Mouse (Mus musculus) heart, adult 2 months (tissue): ENCODE data around the gene Tas2r144. TPM values are rescaled to one million over a fixed set of nuclear protein-coding genes. Genes with fewer than 3 reads are reported as not detected.
A peak's percentile ranks its signal among the peaks of the same experiment; 100 is the strongest.

Source experiments
- DNase-seq, 2 experiments: peaks; one replicate each; pipeline ENCODE4 v3.0.0; 2021
- H3K27ac ChIP-seq: fragments of 200-600 bp; 2 replicates; pipeline ENCODE4 v1.8.1; 2022
- H3K27me3 ChIP-seq: fragments of 200-500 bp; 2 replicates; pipeline ENCODE4 v1.6.1; 2012; ENCODE audit warnings: mild to moderate bottlenecking, low read length, inconsistent platforms, mixed read lengths; ENCODE audit not compliant: control insufficient read depth, insufficient read depth
- H3K36me3 ChIP-seq: fragments of 200-500 bp; 2 replicates; pipeline ENCODE4 v1.6.1; 2012; ENCODE audit warnings: low read length, inconsistent platforms; ENCODE audit not compliant: control insufficient read depth, insufficient read depth
- H3K4me1 ChIP-seq: fragments of 200-500 bp; 2 replicates; pipeline ENCODE4 v1.6.1; 2011; ENCODE audit warnings: low read length; ENCODE audit not compliant: control insufficient read depth, insufficient read depth
- H3K4me3 ChIP-seq: fragments of 200-600 bp; 2 replicates; pipeline ENCODE4 v1.8.1; 2022
- H3K79me2 ChIP-seq: fragments of 200-500 bp; replicated peaks from 2 replicates; pipeline ENCODE4 v1.6.1; 2012; ENCODE audit warnings: mild to moderate bottlenecking, inconsistent platforms, low read length, moderate library complexity, mixed read lengths; ENCODE audit not compliant: control insufficient read depth, insufficient read depth
- H3K9ac ChIP-seq: fragments of 200-500 bp; 2 replicates; pipeline ENCODE4 v1.6.1; 2012; ENCODE audit warnings: low read depth, mild to moderate bottlenecking, control low read depth, inconsistent platforms, low read length, mixed read lengths
- CTCF ChIP-seq: fragments of 200-600 bp; IDR thresholded peaks from 2 replicates; pipeline ENCODE4 v1.8.1; 2022; ENCODE audit warnings: antibody characterized with exemption, mild to moderate bottlenecking, moderate library complexity
- EP300 ChIP-seq: fragments of 200-500 bp; IDR thresholded peaks from 2 replicates; pipeline ENCODE4 v1.6.1; 2011; ENCODE audit warnings: low read depth, low read length, control low read depth; ENCODE audit not compliant: insufficient read depth
- POLR2A ChIP-seq: fragments of 200-500 bp; IDR thresholded peaks from 2 replicates; pipeline ENCODE4 v1.6.1; 2011; ENCODE audit warnings: mild to moderate bottlenecking, low read depth, low read length, control low read depth; ENCODE audit not compliant: insufficient read depth
- WGBS: fragments of 180-500 bp; shearing (Covaris S2); methylation state at CpG from one replicate; pipeline ENCODE4 v1.1.7; 2018; 5-methylcytosine and 5-hydroxymethylcytosine counted together
- intact Hi-C: fragments of 180-260 bp; cut with DNase I; formaldehyde crosslinking; loops from one replicate; pipeline ENCODE4 v1.15.1; 2025
- polyA plus RNA-seq: library from polyadenylated mRNA; depleted of rRNA; stranded (reverse); fragments of >200 nt; gene quantifications from 2 replicates; pipeline ENCODE4 v1.2.3, GENCODE M21; 2012
- total RNA-seq, 2 experiments: library from RNA; stranded (reverse); gene quantifications; 2 replicates each; pipeline ENCODE4 v1.2.3; 2021

Tas2r144 gene
- total and polyA plus RNA-seq, 3 experiments = not detected

DNA sequence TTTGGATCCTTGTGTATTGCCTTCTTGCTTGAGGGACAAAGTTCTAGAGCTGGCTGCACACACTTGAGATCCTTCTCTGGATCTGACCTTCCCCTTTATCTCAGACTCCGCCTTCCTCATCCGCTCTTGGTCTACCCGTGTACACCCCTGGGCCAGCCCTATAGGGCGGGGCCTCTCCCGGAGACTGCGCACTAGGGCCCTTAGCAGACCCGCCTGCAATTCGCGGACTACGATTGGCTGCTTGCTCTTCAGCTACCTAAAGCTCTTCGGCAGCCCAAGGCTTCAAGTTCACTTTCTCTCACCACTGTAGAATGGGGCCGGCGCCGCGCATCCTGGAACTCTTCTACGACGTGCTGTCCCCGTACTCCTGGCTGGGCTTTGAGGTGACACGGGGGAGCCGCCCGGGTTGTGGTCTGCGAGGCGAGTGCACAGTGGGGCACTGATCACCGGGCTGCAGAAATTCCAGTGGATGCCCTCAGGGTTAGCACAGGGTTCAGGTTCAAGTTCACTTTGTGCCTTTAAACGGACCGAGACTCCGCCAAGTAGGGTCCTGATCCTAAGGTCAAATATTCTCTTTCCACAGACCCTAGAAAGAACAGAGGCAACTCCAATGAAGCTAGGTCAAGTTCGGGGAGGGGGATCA is 30.7 kb downstream of the Tas2r144 start, which contains the start of gene Gstk1:
Gstk1 (plus strand) TSS at position 225 of the 643 bp plus-strand sequence.
- Histone ChIP-seq H3K27me3 (no peaks in the 10 kb centered on the region), H3K36me3 (no peaks in the 10 kb centered on the region), H3K79me2 (no peaks in the 10 kb centered on the region), H3K27ac (peak within 1 kb of the TSS; percentile 67), H3K9ac (peak within 1 kb of the TSS; percentile 85), H3K4me3 (peak within 1 kb of the TSS; percentile 70), H3K4me1 (no peaks in the 10 kb centered on the region; the same call in 1 of the 2 replicates)
- WGBS = 2% methylated on average over 28 of the region's 28 CpGs
- TF ChIP-seq POLR2A (peak; percentile 82), EP300 (no peak)
- intact Hi-C loops = loop anchor here (1.0 kb wide), 1 partner anchor 18 kb away; the partner anchor contains the start of gene Casp2
- peak; percentile 86 to 92 for DNase-seq

GRCm38 (mm10) chr6:42247173-42247572 is 32.0 kb downstream of the Tas2r144 start:
- DNase-seq = no peak
- no peaks in the 10 kb centered on the region for H3K36me3 ChIP-seq
- H3K4me1 ChIP-seq = no peaks in the 10 kb centered on the region; the same call in 1 of the 2 replicates
- H3K27me3 ChIP-seq = no peaks in the 10 kb centered on the region
- no peak overlapping the region for H3K27ac ChIP-seq
- H3K79me2 ChIP-seq = no peaks in the 10 kb centered on the region
- TF ChIP-seq EP300 (no peak), POLR2A (no peak), CTCF (no peak)
- no peak overlapping the region for H3K9ac ChIP-seq
- H3K4me3 ChIP-seq = no peak overlapping the region
- WGBS = 41% methylated on average over 8 of the region's 8 CpGs
- intact Hi-C loops = no loop called here

DNA sequence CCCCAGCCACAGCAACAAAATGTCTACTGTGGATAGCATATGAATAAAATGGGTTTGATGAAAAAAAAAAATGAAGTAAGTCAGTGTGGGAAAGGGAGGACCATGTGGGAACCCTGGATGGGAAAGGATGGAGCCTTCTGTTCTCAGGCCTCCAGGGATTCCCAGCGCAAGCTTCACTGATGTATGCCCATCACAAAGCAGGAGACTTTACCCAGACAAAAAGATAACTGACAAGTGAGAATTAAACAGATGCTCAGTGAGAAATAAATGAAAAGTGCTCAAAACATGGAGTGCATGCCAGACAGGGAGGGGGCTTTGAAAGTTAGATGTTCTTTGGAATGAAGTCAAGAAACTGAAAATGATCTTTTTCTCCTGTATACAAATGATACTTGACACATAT is 32.9 kb downstream of the Tas2r144 start:
- DNase-seq = no peak
- intact Hi-C loops = no loop called here
- Histone ChIP-seq H3K27me3 (no peaks in the 10 kb centered on the region), H3K36me3 (no peaks in the 10 kb centered on the region), H3K4me1 (no peaks in the 10 kb centered on the region; the same call in 1 of the 2 replicates), H3K79me2 (no peaks in the 10 kb centered on the region), H3K9ac (no peak overlapping the region), H3K27ac (no peak overlapping the region), H3K4me3 (no peak overlapping the region)
- TF ChIP-seq CTCF (no peak), POLR2A (no peak), EP300 (no peak)
- 89% methylated on average over 1 of the region's 1 CpGs for WGBS

- Histone ChIP-seq H3K27me3 (no peaks in the 10 kb centered on the region), H3K27ac (no peak overlapping the region), H3K9ac (no peak overlapping the region), H3K4me1 (no peaks in the 10 kb centered on the region), H3K36me3 (no peaks in the 10 kb centered on the region), H3K4me3 (no peak overlapping the region), H3K79me2 (no peaks in the 10 kb centered on the region)
- 82% methylated on average over 4 of the region's 4 CpGs for WGBS
- intact Hi-C loops = no loop called here
- TF ChIP-seq EP300 = no peak
- TF ChIP-seq CTCF = no peak
- no peak for TF ChIP-seq POLR2A
- DNase-seq = no peak
These were observed 36.7 kb downstream of the Tas2r144 start for GRCm38 (mm10) chr6:42251791-42252190.

DNA sequence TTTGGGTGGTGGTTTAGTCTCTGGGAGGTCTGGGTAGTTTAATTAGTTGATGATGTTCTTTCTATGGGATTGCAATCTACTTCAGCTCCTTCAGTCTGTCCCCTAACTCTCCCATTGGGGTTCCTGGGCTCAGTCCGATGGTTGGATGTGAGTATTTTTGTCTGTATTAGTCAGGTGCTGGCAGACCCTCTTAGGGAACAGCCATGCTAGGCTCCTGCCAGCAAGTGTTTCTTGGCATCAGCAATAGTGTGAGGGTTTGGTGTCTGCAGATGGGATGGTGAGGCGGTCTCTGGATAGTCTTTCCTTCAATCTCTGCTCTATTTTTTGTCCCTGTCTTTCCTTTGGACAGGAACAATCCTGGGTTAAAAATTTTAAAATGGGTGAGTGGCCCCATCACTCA is 38.0 kb downstream of the Tas2r144 start:
- Histone ChIP-seq H3K9ac (no peak overlapping the region), H3K79me2 (no peaks in the 10 kb centered on the region), H3K4me3 (no peak overlapping the region), H3K4me1 (no peaks in the 10 kb centered on the region), H3K36me3 (no peaks in the 10 kb centered on the region), H3K27me3 (no peaks in the 10 kb centered on the region), H3K27ac (no peak overlapping the region)
- no peak for DNase-seq
- TF ChIP-seq CTCF (no peak), EP300 (no peak), POLR2A (no peak)
- intact Hi-C loops = no loop called here
- WGBS = 53% methylated on average over 2 of the region's 2 CpGs

DNA sequence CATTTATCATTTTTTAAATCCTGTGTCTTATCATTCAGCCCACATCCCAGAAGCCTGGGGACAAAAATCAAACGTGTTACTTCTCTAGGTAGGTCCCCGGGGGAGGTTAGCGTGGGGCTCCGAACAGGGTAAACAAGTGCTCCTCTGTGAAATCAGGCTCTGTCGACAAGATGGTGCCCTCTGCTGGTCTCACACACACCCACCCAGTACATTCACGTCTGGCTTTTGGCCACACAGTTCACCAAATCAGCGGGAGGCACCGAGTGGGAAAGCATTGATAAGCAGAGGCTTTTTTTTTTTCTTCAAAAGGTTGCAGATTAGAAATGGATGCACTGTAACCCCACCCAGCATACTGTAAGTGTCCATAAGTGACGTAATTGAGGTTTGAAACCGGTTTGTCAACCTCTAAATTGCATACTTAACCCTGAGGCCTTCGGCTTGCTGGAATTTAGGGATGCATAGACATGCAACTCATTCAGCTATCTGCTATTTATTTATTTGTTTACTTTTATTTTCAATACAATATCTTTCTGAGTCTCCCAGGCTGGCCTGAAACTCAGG is 42.3 kb downstream of the Tas2r144 start:
- Histone ChIP-seq H3K36me3 (no peaks in the 10 kb centered on the region), H3K4me1 (no peaks in the 10 kb centered on the region), H3K4me3 (no peak overlapping the region), H3K27ac (no peak overlapping the region), H3K27me3 (no peaks in the 10 kb centered on the region), H3K9ac (no peak overlapping the region), H3K79me2 (no peaks in the 10 kb centered on the region)
- peak; percentile 76 for TF ChIP-seq CTCF
- no peak for TF ChIP-seq POLR2A
- TF ChIP-seq EP300 = no peak
- intact Hi-C loops = no loop called here
- WGBS = 21% methylated on average over 11 of the region's 11 CpGs
- peak; percentile 60 to 65 for DNase-seq
